Mouse (Mus musculus): Measurements from ENCODE around the gene Timm10. TPM values are rescaled to one million over a fixed set of nuclear protein-coding genes. Genes with fewer than 3 reads are reported as not detected.
A peak's percentile ranks its signal among the peaks of the same experiment; 100 is the strongest.

Timm10 gene
- 75.8 and 83.3 TPM in 2 replicates for polyA plus RNA-seq (2014; fragmentation: Nextera tagmentation; extraction: Ambion mirVana)

- Histone ChIP-seq H3K36me3 (replicated peaks; ENCODE audit: control insufficient read depth, insufficient read depth) (peaks cover 17% of the 10 kb centered on the region), H3K27ac (peak within 1 kb of the TSS; percentile 61)
- WGBS = under 1% methylated on average over 34 of the region's 34 CpGs
Observed at GRCm38 (mm10) chr2:84826488-84827282, at the start of gene Timm10. Gene Timm10, plus strand, starts transcription at chr2:84826997.

GRCm38 (mm10) chr2:84777706-84778105 is 49.1 kb upstream of the Timm10 start:
- Histone ChIP-seq H3K27ac (no peak overlapping the region), H3K4me3 (replicated peaks; ENCODE audit: low read length) (no peak overlapping the region), H3K9ac (no peak overlapping the region), H3K9me3 (ENCODE audit: control insufficient read depth, low read length) (no peaks in the 10 kb centered on the region), H3K27me3 (ENCODE audit: control insufficient read depth, insufficient read depth, low read length) (no peaks in the 10 kb centered on the region), H3K4me2 (replicated peaks) (no peak overlapping the region), H3K4me1 (replicated peaks; ENCODE audit: control insufficient read depth, insufficient read depth, low read length) (peaks cover 8% of the 10 kb centered on the region), H3K36me3 (replicated peaks; ENCODE audit: control insufficient read depth, insufficient read depth) (no peaks in the 10 kb centered on the region)
- ATAC-seq (ENCODE audit: low FRiP score) (no peak), DNase-seq (ENCODE audit: low spot score) (no peak)
- WGBS = 49% methylated on average over 3 of the region's 3 CpGs

More at GRCm38 (mm10) chr2:84826488-84827282, at the start of gene Timm10:
- peak within 1 kb of the TSS; percentile 67 for H3K4me3 ChIP-seq (replicated peaks; ENCODE audit: low read length)
- ATAC-seq (ENCODE audit: low FRiP score) (peak; percentile 94), DNase-seq (ENCODE audit: low spot score) (peak; percentile 94)
- 0 out of 2 replicates have a peak, but pooled peaks cover 5% of the 10 kb centered on the region for H3K4me1 ChIP-seq (replicated peaks; ENCODE audit: control insufficient read depth, insufficient read depth, low read length)
- peak within 1 kb of the TSS; percentile 95 for H3K4me2 ChIP-seq (replicated peaks)
- no peaks in the 10 kb centered on the region for H3K27me3 ChIP-seq (ENCODE audit: control insufficient read depth, insufficient read depth, low read length)
- peak within 1 kb of the TSS; percentile 76 for H3K9ac ChIP-seq
- H3K9me3 ChIP-seq (ENCODE audit: control insufficient read depth, low read length) = no peaks in the 10 kb centered on the region

DNA sequence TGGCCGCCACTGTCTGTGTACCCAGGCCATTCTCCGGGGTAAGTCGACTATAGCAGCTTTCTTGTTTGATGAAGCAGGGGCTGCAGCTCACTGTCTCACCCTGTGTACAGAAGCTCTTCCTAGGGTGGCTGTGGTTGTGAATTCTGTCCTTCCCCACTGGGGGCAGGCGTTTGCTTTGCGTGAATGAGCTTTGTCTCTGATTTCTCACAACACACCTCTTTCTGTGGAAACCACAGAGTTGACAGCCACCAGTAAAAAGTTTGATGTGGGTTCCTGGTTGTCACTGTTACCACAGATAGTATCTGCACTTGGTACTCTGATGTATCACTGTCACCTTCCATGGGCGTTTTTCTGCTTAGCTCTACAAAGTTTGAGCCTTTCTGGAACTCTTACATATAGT is 47.6 kb upstream of the Timm10 start:
- Histone ChIP-seq H3K27me3 (ENCODE audit: control insufficient read depth, insufficient read depth, low read length) (no peaks in the 10 kb centered on the region), H3K9ac (no peak overlapping the region), H3K36me3 (replicated peaks; ENCODE audit: control insufficient read depth, insufficient read depth) (no peaks in the 10 kb centered on the region), H3K9me3 (ENCODE audit: control insufficient read depth, low read length) (no peaks in the 10 kb centered on the region), H3K4me3 (replicated peaks; ENCODE audit: low read length) (no peak overlapping the region), H3K4me1 (replicated peaks; ENCODE audit: control insufficient read depth, insufficient read depth, low read length) (peaks cover 6% of the 10 kb centered on the region), H3K4me2 (replicated peaks) (no peak overlapping the region), H3K27ac (no peak overlapping the region)
- DNase-seq (ENCODE audit: low spot score) (no peak), ATAC-seq (ENCODE audit: low FRiP score) (no peak)
- WGBS = 61% methylated on average over 6 of the region's 6 CpGs

DNA sequence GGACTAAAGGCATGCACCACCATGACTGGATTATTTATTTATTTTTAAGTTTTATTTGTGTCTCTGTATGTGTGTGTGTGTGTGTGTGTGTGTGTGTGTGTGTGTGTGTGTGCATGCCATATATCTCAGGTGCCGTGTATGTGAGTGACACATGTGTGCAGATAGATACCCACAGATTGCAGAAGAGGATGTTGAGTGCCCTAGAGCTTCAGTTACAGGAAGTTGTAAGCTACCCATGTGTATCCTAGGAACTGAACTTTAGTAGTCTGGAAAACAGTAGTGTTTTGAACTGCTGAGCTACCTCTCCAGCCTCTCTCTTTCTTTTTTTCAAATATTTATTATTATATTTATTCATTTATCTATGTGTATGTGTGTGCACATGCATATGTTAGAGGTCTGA is 43.5 kb upstream of the Timm10 start:
- Histone ChIP-seq H3K4me3 (replicated peaks; ENCODE audit: low read length) (no peak overlapping the region), H3K4me1 (replicated peaks; ENCODE audit: control insufficient read depth, insufficient read depth, low read length) (no peaks in the 10 kb centered on the region), H3K36me3 (replicated peaks; ENCODE audit: control insufficient read depth, insufficient read depth) (no peaks in the 10 kb centered on the region), H3K27me3 (ENCODE audit: control insufficient read depth, insufficient read depth, low read length) (no peaks in the 10 kb centered on the region), H3K9me3 (ENCODE audit: control insufficient read depth, low read length) (no peaks in the 10 kb centered on the region), H3K27ac (no peak overlapping the region), H3K9ac (no peak overlapping the region), H3K4me2 (replicated peaks) (no peak overlapping the region)
- WGBS = 90% methylated on average over 1 of the region's 1 CpGs
- DNase-seq (ENCODE audit: low spot score) = no peak
- no peak for ATAC-seq (ENCODE audit: low FRiP score)

GRCm38 (mm10) chr2:84783840-84784566 is 42.8 kb upstream of the Timm10 start:
- WGBS = 88% methylated on average over 3 of the region's 3 CpGs
- Histone ChIP-seq H3K27me3 (ENCODE audit: control insufficient read depth, insufficient read depth, low read length) (no peaks in the 10 kb centered on the region), H3K4me3 (replicated peaks; ENCODE audit: low read length) (no peak overlapping the region), H3K9ac (no peak overlapping the region), H3K4me2 (replicated peaks) (no peak overlapping the region), H3K36me3 (replicated peaks; ENCODE audit: control insufficient read depth, insufficient read depth) (no peaks in the 10 kb centered on the region), H3K27ac (no peak overlapping the region), H3K4me1 (replicated peaks; ENCODE audit: control insufficient read depth, insufficient read depth, low read length) (no peaks in the 10 kb centered on the region), H3K9me3 (ENCODE audit: control insufficient read depth, low read length) (no peaks in the 10 kb centered on the region)
- no peak for DNase-seq (ENCODE audit: low spot score)
- ATAC-seq (ENCODE audit: low FRiP score) = no peak

DNA sequence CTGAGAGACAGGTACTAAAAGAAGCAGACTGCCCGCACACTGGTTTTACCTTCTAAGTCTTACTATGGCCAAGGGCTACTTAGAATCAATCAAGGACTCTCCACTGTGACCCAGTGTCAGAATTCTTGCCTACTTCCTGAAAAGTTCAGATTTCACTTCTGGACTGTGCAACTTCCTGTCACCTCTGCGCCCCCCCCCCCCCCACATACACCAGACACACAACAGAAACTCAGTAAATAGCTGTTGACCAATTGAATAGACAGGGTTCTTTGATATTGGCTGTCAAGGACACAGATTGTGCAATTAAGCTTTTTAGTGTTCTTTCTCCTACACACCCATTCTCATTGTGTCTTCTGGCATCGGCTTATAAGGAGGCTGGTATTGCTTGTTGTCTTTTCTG is 38.5 kb upstream of the Timm10 start:
- H3K36me3 ChIP-seq (replicated peaks; ENCODE audit: control insufficient read depth, insufficient read depth) = no peaks in the 10 kb centered on the region
- no peak overlapping the region for H3K9ac ChIP-seq
- no peaks in the 10 kb centered on the region; the same call in 1 of the 2 replicates for H3K27me3 ChIP-seq (ENCODE audit: control insufficient read depth, insufficient read depth, low read length)
- no peak overlapping the region for H3K4me3 ChIP-seq (replicated peaks; ENCODE audit: low read length)
- H3K27ac ChIP-seq = no peak overlapping the region
- WGBS = 94% methylated on average over 3 of the region's 3 CpGs
- no peaks in the 10 kb centered on the region for H3K9me3 ChIP-seq (ENCODE audit: control insufficient read depth, low read length)
- DNase-seq (ENCODE audit: low spot score) = no peak
- H3K4me2 ChIP-seq (replicated peaks) = no peak overlapping the region
- no peaks in the 10 kb centered on the region for H3K4me1 ChIP-seq (replicated peaks; ENCODE audit: control insufficient read depth, insufficient read depth, low read length)
- ATAC-seq (ENCODE audit: low FRiP score) = no peak

DNA sequence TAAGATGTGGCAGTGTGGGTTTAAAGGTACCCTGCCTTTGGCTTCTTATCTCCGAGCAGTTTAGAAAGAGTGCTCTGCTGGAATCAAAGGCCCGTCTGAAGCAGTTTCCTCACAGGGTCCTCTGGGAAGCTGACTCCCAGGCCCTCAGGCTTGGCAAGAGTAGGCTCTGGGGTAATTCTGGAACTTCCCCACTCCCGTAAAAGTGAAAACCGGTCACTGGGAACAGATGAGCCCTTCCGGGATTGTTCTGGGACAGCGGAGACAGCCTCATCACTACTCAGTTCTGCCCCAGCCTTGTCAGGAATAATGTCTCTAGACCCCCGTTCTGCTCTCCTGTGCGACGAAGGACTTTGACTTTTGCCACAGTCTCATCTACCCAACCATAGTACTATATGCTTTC is 36.4 kb upstream of the Timm10 start:
- Histone ChIP-seq H3K36me3 (replicated peaks; ENCODE audit: control insufficient read depth, insufficient read depth) (no peaks in the 10 kb centered on the region), H3K27me3 (ENCODE audit: control insufficient read depth, insufficient read depth, low read length) (no peaks in the 10 kb centered on the region; the same call in 1 of the 2 replicates), H3K9me3 (ENCODE audit: control insufficient read depth, low read length) (no peaks in the 10 kb centered on the region), H3K4me3 (replicated peaks; ENCODE audit: low read length) (no peak overlapping the region), H3K4me1 (replicated peaks; ENCODE audit: control insufficient read depth, insufficient read depth, low read length) (no peaks in the 10 kb centered on the region), H3K27ac (no peak overlapping the region), H3K9ac (no peak overlapping the region), H3K4me2 (replicated peaks) (no peak overlapping the region)
- DNase-seq (ENCODE audit: low spot score) (no peak), ATAC-seq (ENCODE audit: low FRiP score) (no peak)
- WGBS = 54% methylated on average over 9 of the region's 9 CpGs

DNA sequence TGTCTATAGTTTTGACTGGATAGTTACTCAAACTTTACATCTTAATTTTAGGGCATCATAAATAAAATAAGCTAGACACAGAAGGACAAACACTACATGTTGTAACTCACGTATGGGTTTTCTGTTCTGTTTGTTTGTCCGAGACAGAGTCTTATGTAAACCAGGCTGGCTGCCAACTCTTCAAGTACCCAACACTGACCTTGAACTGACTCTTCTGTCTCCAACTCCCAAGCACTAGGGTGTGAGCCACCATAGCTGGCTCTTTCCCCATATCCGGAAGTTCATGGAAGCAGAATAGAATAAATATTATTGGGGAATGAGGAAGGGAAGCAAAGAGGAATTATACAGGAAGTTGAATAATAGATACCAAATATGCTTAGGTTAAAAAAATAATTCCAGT is 34.3 kb upstream of the Timm10 start:
- no peak overlapping the region for H3K27ac ChIP-seq
- no peaks in the 10 kb centered on the region for H3K36me3 ChIP-seq (replicated peaks; ENCODE audit: control insufficient read depth, insufficient read depth)
- 88% methylated on average over 3 of the region's 3 CpGs for WGBS

DNA sequence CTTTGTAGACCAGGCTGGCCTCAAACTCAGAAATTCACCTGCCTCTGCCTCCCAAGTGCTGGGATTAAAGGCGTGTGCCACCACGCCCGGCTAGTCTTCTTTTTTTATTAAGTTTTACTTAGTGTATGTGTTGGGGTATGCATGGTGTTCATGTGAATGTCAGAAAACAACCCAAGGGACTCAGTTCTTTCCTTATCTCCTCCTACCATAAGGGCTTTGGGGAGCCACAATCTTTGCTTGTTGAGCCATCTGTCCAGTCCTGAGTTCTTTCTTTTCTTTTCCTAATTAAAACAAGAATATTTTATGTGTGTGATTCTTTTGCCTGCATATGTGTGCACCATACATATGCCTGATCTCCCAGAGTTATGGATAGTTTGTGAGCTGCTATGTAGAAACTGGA is 33.6 kb upstream of the Timm10 start:
- no peaks in the 10 kb centered on the region for H3K9me3 ChIP-seq (ENCODE audit: control insufficient read depth, low read length)
- H3K27ac ChIP-seq = no peak overlapping the region
- no peak for ATAC-seq (ENCODE audit: low FRiP score)
- H3K4me1 ChIP-seq (replicated peaks; ENCODE audit: control insufficient read depth, insufficient read depth, low read length) = peaks cover under 1% of the 10 kb centered on the region; the same call in 1 of the 2 replicates
- H3K9ac ChIP-seq = no peak overlapping the region
- 88% methylated on average over 3 of the region's 3 CpGs for WGBS
- H3K27me3 ChIP-seq (ENCODE audit: control insufficient read depth, insufficient read depth, low read length) = no peaks in the 10 kb centered on the region; the same call in 1 of the 2 replicates
- H3K4me2 ChIP-seq (replicated peaks) = no peak overlapping the region
- no peak overlapping the region for H3K4me3 ChIP-seq (replicated peaks; ENCODE audit: low read length)
- no peaks in the 10 kb centered on the region for H3K36me3 ChIP-seq (replicated peaks; ENCODE audit: control insufficient read depth, insufficient read depth)
- no peak for DNase-seq (ENCODE audit: low spot score)

More for the DNA sequence above, 34.3 kb upstream of the Timm10 start:
- Histone ChIP-seq H3K4me3 (replicated peaks; ENCODE audit: low read length) (no peak overlapping the region), H3K4me2 (replicated peaks) (no peak overlapping the region), H3K9me3 (ENCODE audit: control insufficient read depth, low read length) (no peaks in the 10 kb centered on the region), H3K27me3 (ENCODE audit: control insufficient read depth, insufficient read depth, low read length) (no peaks in the 10 kb centered on the region; the same call in 1 of the 2 replicates), H3K9ac (no peak overlapping the region), H3K4me1 (replicated peaks; ENCODE audit: control insufficient read depth, insufficient read depth, low read length) (no peaks in the 10 kb centered on the region)
- no peak for ATAC-seq (ENCODE audit: low FRiP score)
- DNase-seq (ENCODE audit: low spot score) = no peak

Measured in hindbrain, embryonic 14.5 days (tissue).